Mouse (Mus musculus) bone marrow, adult 2 months (tissue): Measurements from ENCODE around the gene Olfr437.

ENCODE experiments used
- CTCF ChIP-seq: fragments of 200-500 bp; IDR thresholded peaks from 2 replicates; pipeline ENCODE4 v1.5.1; 2011; ENCODE audit warnings: low read length, control low read depth; ENCODE audit not compliant: control insufficient read depth, insufficient read depth
- POLR2A ChIP-seq: fragments of 200-500 bp; IDR thresholded peaks from 2 replicates; pipeline ENCODE4 v1.6.1; 2011; ENCODE audit warnings: low read depth, mild to moderate bottlenecking, control low read depth, low read length, borderline replicate concordance; ENCODE audit not compliant: control insufficient read depth

DNA sequence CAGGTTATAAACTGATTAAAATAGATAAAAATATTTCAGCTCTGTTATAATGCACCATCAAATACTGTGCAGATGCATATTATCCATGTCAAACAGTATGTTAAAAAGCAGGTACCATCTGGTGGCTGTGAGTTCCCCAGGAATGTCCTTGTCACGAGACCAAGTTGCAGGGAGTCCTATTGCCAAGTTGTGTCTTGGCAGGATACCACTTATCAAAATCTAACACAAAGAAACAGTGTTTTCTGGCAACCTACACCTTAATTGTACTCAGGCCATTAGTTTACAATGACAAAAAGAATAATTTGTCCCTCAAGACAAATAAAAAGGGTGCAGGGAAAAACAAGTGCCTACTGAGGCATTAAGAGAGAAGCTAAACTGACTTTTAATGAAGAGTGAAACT is 3.6 kb upstream of the Olfr437 start:
- TF ChIP-seq POLR2A (no peak), CTCF (no peak)
